Mouse (Mus musculus) lung, postnatal 0 days (tissue): ENCODE measurements around the gene Ksr1. TPM values are rescaled to one million over a fixed set of nuclear protein-coding genes. Genes with fewer than 3 reads are reported as not detected.

Experiments used
- ATAC-seq: fragments of 200-750 bp; cut with Nextera tagmentation; 2 replicates; pipeline ENCODE4 v1.8.0; 2017; ENCODE audit warnings: moderate library complexity
- DNase-seq: peaks from one replicate; pipeline ENCODE4 v3.0.0-alpha.2; 2016; ENCODE audit warnings: low spot score
- H3K27ac ChIP-seq: fragments of 300-500 bp; sonication (generic); 2 replicates; pipeline ENCODE4 v1.5.1; 2014; ENCODE audit warnings: antibody characterized with exemption, mild to moderate bottlenecking, low read length, mixed read lengths
- H3K27me3 ChIP-seq: fragments of 300-500 bp; sonication (generic); replicated peaks from 2 replicates; pipeline ENCODE4 v1.6.1; 2014; ENCODE audit warnings: low read length, mixed read lengths; ENCODE audit not compliant: insufficient read depth
- H3K36me3 ChIP-seq: fragments of 300-500 bp; sonication (generic); 2 replicates; pipeline ENCODE4 v1.6.1; 2014; ENCODE audit warnings: low read length, mixed read lengths; ENCODE audit not compliant: insufficient read depth
- H3K4me1 ChIP-seq: fragments of 300-500 bp; sonication (generic); 2 replicates; pipeline ENCODE4 v1.6.1; 2014; ENCODE audit warnings: antibody characterized with exemption, low read depth, low read length, mixed read lengths; ENCODE audit not compliant: insufficient read depth
- H3K4me2 ChIP-seq: fragments of 300-500 bp; sonication (generic); replicated peaks from 2 replicates; pipeline ENCODE4 v1.6.1; 2014; ENCODE audit warnings: low read depth, mild to moderate bottlenecking, low read length, moderate library complexity, mixed read lengths
- H3K4me3 ChIP-seq: fragments of 300-500 bp; sonication (generic); 2 replicates; pipeline ENCODE4 v1.5.1; 2014; ENCODE audit warnings: low read depth, low read length
- H3K9ac ChIP-seq: fragments of 300-500 bp; sonication (generic); replicated peaks from 2 replicates; pipeline ENCODE4 v1.6.1; 2014; ENCODE audit warnings: low read depth, mild to moderate bottlenecking
- H3K9me3 ChIP-seq: fragments of 300-500 bp; sonication (generic); 2 replicates; pipeline ENCODE4 v1.6.1; 2016; ENCODE audit warnings: low read length, mixed read lengths
- CTCF ChIP-seq: IDR thresholded peaks from 2 replicates; pipeline ENCODE4 v1.5.1; 2016; ENCODE audit warnings: antibody characterized with exemption, mild to moderate bottlenecking
- EP300 ChIP-seq: IDR thresholded peaks from 2 replicates; pipeline ENCODE4 v1.6.1; 2016; ENCODE audit warnings: antibody characterized with exemption, mild to moderate bottlenecking, control low read depth
- WGBS: fragments of 180-500 bp; shearing (Covaris S2); extraction: QIAGEN DNeasy Blood & Tissue Kit; methylation state at CpG from one replicate; pipeline ENCODE4 v1.1.7; 2014; 5-methylcytosine and 5-hydroxymethylcytosine counted together
- polyA plus RNA-seq: library from polyadenylated mRNA; unstranded; fragments of >200 nt; fragmentation: Nextera tagmentation; extraction: Ambion mirVana; gene quantifications from 2 replicates; pipeline ENCODE4 v1.2.1, GENCODE M21; 2015

Ksr1 gene
- polyA plus RNA-seq, result 2.3 TPM in 2 replicates

- H3K4me3 ChIP-seq, result peak within 1 kb of the TSS; percentile 88
- H3K36me3 ChIP-seq, result no peaks in the 10 kb centered on the region
- TF ChIP-seq EP300 (no peak), CTCF (no peak; the same call in 1 of the 2 replicates)
- peak; percentile 96 for ATAC-seq
- peak within 1 kb of the TSS; percentile 92 for H3K4me2 ChIP-seq
- peak; percentile 97 for DNase-seq
- no peaks in the 10 kb centered on the region for H3K9me3 ChIP-seq
- peak within 1 kb of the TSS; percentile 84 for H3K9ac ChIP-seq
- 1% methylated on average over 23 of the region's 42 CpGs for WGBS
- H3K27ac ChIP-seq, result peak within 1 kb of the TSS; percentile 90
- no peaks in the 10 kb centered on the region for H3K27me3 ChIP-seq
- H3K4me1 ChIP-seq, result no peaks in the 10 kb centered on the region; the same call in 1 of the 2 replicates
Observed at GRCm38 (mm10) chr11:79146331-79146767, at the start of gene Ksr1. Gene Ksr1, minus strand, starts transcription at chr11:79146407.

- H3K27ac ChIP-seq, result no peak overlapping the region
- no peaks in the 10 kb centered on the region for H3K4me1 ChIP-seq
- peak; percentile 16 for DNase-seq
- 74% methylated on average over 1 of the region's 1 CpGs for WGBS
- H3K9ac ChIP-seq, result no peak overlapping the region
- no peaks in the 10 kb centered on the region for H3K9me3 ChIP-seq
- H3K36me3 ChIP-seq, result no peaks in the 10 kb centered on the region
- H3K27me3 ChIP-seq, result no peaks in the 10 kb centered on the region
- TF ChIP-seq CTCF (peak; percentile 64), EP300 (no peak)
- H3K4me3 ChIP-seq, result no peak overlapping the region
- ATAC-seq, result no peak
- H3K4me2 ChIP-seq, result no peak overlapping the region
Observed at GRCm38 (mm10) chr11:79192176-79192575, 46.0 kb upstream of the Ksr1 start.

GRCm38 (mm10) chr11:79191214-79191613 lies 45.0 kb upstream of the Ksr1 start:
- WGBS, result 69% methylated on average over 4 of the region's 4 CpGs
- no peak overlapping the region for H3K9ac ChIP-seq
- no peaks in the 10 kb centered on the region for H3K4me1 ChIP-seq
- no peak overlapping the region for H3K4me3 ChIP-seq
- no peak overlapping the region for H3K4me2 ChIP-seq
- H3K36me3 ChIP-seq, result no peaks in the 10 kb centered on the region
- no peaks in the 10 kb centered on the region for H3K9me3 ChIP-seq
- ATAC-seq, result no peak
- H3K27me3 ChIP-seq, result no peaks in the 10 kb centered on the region
- no peak for TF ChIP-seq EP300
- TF ChIP-seq CTCF, result no peak
- no peak overlapping the region for H3K27ac ChIP-seq
- DNase-seq, result no peak

GRCm38 (mm10) chr11:79190257-79190656 lies 44.0 kb upstream of the Ksr1 start:
- no peak overlapping the region for H3K9ac ChIP-seq
- 97% methylated on average over 2 of the region's 2 CpGs for WGBS
- no peaks in the 10 kb centered on the region for H3K4me1 ChIP-seq
- no peaks in the 10 kb centered on the region for H3K9me3 ChIP-seq
- TF ChIP-seq EP300, result no peak
- TF ChIP-seq CTCF, result no peak
- H3K4me3 ChIP-seq, result no peak overlapping the region
- no peaks in the 10 kb centered on the region for H3K36me3 ChIP-seq
- no peak overlapping the region for H3K4me2 ChIP-seq
- DNase-seq (no peak), ATAC-seq (no peak)
- no peaks in the 10 kb centered on the region for H3K27me3 ChIP-seq
- H3K27ac ChIP-seq, result no peak overlapping the region

GRCm38 (mm10) chr11:79188176-79188575 lies 42.0 kb upstream of the Ksr1 start:
- TF ChIP-seq CTCF (no peak), EP300 (no peak)
- no peaks in the 10 kb centered on the region for H3K4me1 ChIP-seq
- DNase-seq (peak; percentile 80), ATAC-seq (peak; percentile 43)
- 23% methylated on average over 6 of the region's 6 CpGs for WGBS
- no peaks in the 10 kb centered on the region for H3K36me3 ChIP-seq
- H3K27ac ChIP-seq, result no peak overlapping the region
- H3K4me3 ChIP-seq, result no peak overlapping the region
- H3K9me3 ChIP-seq, result no peaks in the 10 kb centered on the region
- H3K27me3 ChIP-seq, result no peaks in the 10 kb centered on the region
- H3K9ac ChIP-seq, result no peak overlapping the region
- no peak overlapping the region for H3K4me2 ChIP-seq

- Histone ChIP-seq H3K9ac (no peak overlapping the region), H3K9me3 (no peaks in the 10 kb centered on the region), H3K27me3 (no peaks in the 10 kb centered on the region), H3K4me3 (no peak overlapping the region), H3K36me3 (no peaks in the 10 kb centered on the region), H3K4me1 (no peaks in the 10 kb centered on the region), H3K4me2 (no peak overlapping the region), H3K27ac (no peak overlapping the region)
- DNase-seq (no peak), ATAC-seq (no peak)
- 60% methylated on average over 4 of the region's 4 CpGs for WGBS
- TF ChIP-seq CTCF, result no peak
- TF ChIP-seq EP300, result no peak
Observed at GRCm38 (mm10) chr11:79187291-79187690, 41.1 kb upstream of the Ksr1 start.

- H3K27me3 ChIP-seq, result no peaks in the 10 kb centered on the region
- H3K36me3 ChIP-seq, result no peaks in the 10 kb centered on the region
- WGBS, result 81% methylated on average over 6 of the region's 6 CpGs
- no peak for TF ChIP-seq CTCF
- TF ChIP-seq EP300, result no peak
- DNase-seq, result no peak
- no peaks in the 10 kb centered on the region for H3K9me3 ChIP-seq
- H3K9ac ChIP-seq, result no peak overlapping the region
- no peaks in the 10 kb centered on the region for H3K4me1 ChIP-seq
- no peak for ATAC-seq
- H3K27ac ChIP-seq, result no peak overlapping the region
- no peak overlapping the region for H3K4me2 ChIP-seq
- H3K4me3 ChIP-seq, result no peak overlapping the region
Observed at GRCm38 (mm10) chr11:79185683-79186082, 39.5 kb upstream of the Ksr1 start.
